Mouse (Mus musculus) hindlimb bud, embryonic 11.5 days (tissue): ENCODE results near the gene Fbrsl1.

Source experiments
- DNase-seq: peaks from one replicate; pipeline ENCODE4 v3.0.0-alpha.2; 2012; ENCODE audit warnings: low read depth, low spot score; ENCODE audit errors: extremely low spot score

The Fbrsl1 gene

DNA sequence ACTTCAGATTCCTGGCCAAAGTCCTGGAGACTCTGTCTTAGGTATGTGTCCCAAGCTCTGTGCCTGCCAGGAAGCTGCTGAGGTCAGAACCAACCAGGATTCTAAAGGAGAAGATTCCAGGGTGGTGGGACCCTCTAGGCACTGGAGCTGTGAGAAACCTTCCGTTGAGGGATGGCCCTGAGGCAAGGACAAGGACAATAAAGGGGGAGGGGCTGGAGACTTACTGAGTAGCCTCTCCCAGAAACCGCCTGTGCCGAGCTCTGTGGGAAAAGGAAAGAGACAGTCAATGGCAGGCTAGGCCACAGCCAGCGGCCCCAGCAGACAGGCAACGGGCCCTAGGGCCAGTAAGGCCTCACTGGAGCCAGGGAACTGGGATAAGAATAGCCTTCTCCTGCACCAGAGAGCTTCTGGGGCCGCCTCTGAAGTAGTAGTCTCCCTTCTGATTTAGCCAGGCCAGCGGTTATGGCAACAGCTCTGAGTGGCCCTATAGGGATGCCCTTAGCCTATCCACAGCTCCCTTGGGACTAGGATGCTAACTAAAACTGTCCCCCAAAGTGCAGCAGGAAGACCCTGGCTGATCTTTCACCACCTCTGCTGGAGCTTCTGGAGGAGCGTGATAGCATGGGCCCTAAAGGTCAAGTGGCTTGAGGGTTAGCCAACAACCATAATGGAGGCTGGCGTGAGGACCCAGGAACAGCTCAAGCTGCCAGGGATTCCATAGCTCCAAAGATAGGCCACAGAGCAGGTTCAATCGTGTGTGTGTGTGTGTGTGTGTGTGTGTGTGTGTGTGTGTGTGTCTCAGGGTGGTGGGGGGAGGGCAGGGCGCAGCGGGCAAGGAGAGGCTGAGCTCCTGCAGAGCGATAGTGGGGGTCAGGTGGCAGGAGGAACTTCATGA, 32.2 kb downstream of the Fbrsl1 start:
- DNase-seq: no peak

DNA sequence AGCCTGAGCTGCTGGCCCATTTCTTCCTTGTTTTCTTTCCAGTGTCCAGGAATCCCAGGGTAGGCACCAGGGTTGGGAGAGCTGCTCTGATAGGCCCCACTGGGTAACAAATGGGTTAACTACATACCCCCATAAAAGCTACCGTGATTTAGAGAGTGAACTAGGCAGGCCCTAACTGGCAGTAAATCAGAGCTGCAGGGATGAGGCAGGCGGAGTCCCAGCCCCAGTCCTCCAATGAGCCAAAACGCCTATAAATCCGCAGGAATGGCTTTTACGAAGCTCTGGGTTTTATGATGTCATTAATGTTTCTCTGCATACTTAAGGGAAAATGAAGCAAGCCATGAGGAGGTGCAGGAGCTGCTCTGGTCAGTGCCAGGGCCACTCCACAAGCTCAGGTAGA, 33.3 kb downstream of the Fbrsl1 start:
- no peak for DNase-seq

DNA sequence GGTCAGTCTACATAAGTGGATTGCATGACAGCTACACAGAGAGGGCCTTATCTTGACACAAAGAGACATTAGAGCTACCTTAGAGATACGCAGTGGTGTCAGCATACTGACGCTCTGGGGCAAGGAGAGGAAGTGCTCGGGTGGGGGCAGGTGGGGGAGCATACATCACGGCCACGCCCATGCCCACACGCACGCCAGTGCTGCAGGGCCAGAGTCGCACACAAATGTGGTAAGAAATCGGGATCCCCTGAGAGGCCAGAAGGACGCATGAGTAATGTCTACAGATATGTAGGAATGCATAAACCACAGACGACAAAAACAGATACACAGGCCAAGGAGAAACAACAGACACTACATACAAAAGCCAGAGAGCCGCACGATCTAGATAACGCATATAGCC, 35.3 kb downstream of the Fbrsl1 start:
- DNase-seq: no peak

DNA sequence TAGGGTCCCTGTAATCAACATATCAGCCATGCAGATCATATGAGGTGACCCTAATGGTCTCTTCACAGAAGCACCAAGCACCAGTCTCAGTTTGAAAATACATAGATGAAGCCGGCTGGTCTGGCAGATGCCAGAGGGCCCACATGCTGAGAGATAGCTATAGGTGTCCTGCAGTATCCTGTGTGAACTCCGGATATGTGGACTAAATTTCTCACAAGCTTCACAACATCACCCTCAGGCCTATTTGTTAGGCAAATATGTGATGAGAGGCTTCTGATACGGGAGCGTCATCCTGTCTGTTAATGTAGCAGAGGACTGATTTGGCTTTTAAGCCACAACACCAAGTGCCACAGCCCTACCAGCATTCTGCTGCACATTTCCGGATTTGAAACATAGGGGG, 37.9 kb downstream of the Fbrsl1 start:
- DNase-seq: no peak

- DNase-seq: no peak
Observed at GRCm38 (mm10) chr5:110408967-110409366, 39.3 kb downstream of the Fbrsl1 start.

GRCm38 (mm10) chr5:110406065-110406714, 42.1 kb downstream of the Fbrsl1 start:
- no peak for DNase-seq

DNA sequence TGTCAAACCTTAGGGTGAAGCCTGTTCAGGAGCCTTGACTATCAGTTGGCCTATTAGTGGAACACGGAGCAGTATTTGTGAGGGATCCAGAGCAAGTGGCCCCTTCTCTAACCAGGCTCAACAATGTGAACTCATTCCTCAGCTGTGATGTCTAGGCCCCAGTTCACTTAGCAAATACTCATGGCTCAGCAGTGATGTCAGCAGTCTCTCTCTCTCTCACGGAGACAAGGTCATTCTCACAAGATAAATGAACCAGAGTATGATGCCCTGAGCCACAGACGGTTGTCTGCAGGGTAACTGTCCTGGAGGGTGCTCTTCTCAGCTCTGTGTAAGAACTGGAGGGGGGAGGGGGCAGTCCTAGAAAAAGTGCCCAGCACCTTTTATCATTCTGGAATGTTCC, 44.4 kb downstream of the Fbrsl1 start:
- DNase-seq: no peak

- no peak for DNase-seq
Observed at GRCm38 (mm10) chr5:110402557-110402956, 45.7 kb downstream of the Fbrsl1 start.

- DNase-seq: no peak
Observed at GRCm38 (mm10) chr5:110401101-110401500, 47.2 kb downstream of the Fbrsl1 start.

DNA sequence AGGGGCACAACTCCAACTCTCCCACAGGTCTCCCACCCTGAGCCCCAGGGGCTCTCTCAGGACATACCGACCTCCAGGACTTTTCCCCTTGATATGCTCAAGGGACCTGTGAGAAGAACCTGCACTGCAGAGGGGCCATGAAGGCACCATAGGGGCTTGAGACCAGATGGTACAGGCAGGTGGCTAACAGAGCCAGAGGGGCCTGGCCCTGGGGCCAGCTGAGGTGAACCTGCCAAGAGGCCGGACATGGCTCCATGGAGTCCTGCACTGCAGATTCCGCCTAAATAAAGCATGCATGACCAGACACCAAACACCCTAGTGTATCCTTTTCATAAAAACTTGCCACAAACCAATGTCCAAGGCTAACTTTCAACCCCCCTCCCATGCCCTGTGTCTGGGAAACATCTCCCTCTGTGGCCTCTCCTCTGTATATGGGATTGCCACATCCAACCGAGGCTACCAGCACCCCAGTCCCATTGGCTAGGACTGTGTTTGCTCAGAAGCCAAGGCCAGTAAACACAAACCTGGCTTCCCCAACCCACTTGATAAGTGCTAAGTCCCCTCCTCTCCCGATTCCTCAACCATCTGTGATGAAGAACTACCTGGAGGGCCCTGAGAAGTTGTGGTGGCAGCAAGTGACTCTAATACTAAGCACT, 53.2 kb downstream of the Fbrsl1 start:
- no peak for DNase-seq

- DNase-seq: no peak
Observed at GRCm38 (mm10) chr5:110392727-110393126, 55.6 kb downstream of the Fbrsl1 start.

GRCm38 (mm10) chr5:110390631-110391030, 57.7 kb downstream of the Fbrsl1 start:
- DNase-seq: no peak

DNA sequence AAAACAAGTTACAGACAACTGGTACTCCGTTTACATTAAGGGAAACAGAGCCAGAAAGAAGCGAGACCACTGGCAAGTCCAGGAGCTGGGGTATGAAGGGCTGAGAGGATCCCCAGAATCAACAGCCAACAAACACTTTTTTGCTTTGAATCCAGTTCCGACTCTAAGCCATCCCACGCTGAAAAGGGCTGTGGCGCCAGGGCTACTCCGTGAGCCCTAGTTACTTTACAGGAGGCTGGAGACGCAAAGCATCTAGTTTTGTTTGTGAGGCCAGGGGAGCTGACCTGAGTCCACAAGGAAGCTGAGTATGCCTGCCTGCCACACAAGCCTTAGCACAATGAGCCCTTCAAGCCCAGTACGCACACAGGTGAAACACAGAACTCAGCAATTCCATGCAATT, 61.0 kb downstream of the Fbrsl1 start:
- no peak for DNase-seq

DNA sequence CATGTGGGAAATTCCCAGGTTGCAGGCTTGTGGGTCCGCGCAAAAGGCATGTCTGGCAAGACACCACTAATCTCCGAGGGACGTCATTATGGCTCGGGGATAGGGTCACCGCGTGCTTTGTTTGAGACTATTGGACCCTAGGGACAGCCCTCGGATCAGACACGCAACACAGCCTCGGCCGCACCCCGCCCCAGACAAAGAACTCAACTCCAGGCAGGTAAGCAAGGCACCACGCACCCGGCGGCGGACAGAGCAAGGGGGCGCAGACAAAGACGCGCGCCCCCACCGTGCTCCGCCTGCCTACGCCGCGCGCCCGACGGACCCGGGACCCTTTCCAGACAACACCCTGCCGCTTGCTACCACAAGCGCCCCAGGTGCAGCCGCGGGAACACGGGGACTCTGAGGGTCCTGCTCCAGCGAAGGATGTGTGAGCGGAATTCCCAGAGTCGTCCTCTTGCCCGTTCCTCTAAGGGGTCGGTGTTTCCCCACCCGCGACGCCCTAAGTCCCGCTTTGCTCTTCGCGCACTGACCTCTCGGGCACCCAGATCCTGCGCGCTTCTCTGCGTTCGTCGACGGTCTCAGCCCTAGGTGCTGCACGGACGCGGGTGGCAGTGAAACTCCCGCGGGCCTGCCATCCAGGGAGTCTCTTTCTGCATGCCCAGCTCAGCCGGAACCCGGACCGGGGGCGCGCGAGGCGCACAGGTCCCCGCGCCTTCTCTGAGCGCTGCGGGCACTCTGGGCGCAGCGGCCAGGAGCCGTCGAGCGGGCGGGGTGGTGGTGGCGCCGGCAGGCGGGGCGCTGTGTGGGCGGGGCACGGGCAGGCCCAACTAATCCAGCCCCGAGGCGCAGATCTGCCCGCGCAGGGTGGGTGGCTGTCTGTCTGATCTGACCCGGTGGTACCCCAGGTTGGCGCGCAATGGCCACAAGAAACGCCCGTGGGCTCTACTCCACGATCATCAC, 61.7 kb downstream of the Fbrsl1 start:
- no peak for DNase-seq

- DNase-seq: no peak
Observed at GRCm38 (mm10) chr5:110385263-110385662, 63.0 kb downstream of the Fbrsl1 start.

GRCm38 (mm10) chr5:110384491-110384890, 63.8 kb downstream of the Fbrsl1 start:
- DNase-seq: no peak

DNA sequence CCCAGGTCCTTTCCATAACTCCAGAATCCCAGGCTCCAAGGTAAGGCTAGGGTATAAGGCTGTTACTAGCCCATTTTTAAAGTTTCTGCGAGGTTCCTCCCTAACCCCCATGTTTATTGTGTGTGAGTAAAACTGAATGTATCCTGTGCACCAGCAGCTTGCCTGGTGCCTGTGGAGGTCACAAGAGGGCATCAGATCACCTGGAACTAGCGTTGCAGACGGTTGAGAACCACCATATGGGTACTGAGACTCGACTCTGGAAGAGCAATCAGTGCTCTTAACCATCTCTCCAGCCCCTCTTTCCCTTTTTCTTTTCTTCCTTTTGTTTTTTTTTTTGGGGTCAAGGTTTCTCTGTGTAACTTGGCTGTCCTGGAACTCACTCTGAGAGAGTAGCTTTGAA, 68.5 kb downstream of the Fbrsl1 start:
- no peak for DNase-seq

GRCm38 (mm10) chr5:110379086-110379485, 69.2 kb downstream of the Fbrsl1 start:
- no peak for DNase-seq

GRCm38 (mm10) chr5:110378181-110378583, 70.1 kb downstream of the Fbrsl1 start:
- DNase-seq: no peak

GRCm38 (mm10) chr5:110376802-110377433, 71.4 kb downstream of the Fbrsl1 start:
- DNase-seq: no peak
